Mouse (Mus musculus) embryonic fibroblast, embryonic 13.5 days (primary cell): Measurements from ENCODE around the gene Schip1.

ENCODE experiments used
- CTCF ChIP-seq: IDR thresholded peaks from 2 replicates; pipeline ENCODE4 v1.5.1; 2011; ENCODE audit warnings: mild to moderate bottlenecking, control low read depth, low read length, moderate library complexity, borderline replicate concordance; ENCODE audit not compliant: insufficient read depth
- POLR2A ChIP-seq: IDR thresholded peaks from 2 replicates; pipeline ENCODE4 v1.6.1; 2011; ENCODE audit warnings: low read depth, mild to moderate bottlenecking, control low read depth, low read length, moderate library complexity

DNA sequence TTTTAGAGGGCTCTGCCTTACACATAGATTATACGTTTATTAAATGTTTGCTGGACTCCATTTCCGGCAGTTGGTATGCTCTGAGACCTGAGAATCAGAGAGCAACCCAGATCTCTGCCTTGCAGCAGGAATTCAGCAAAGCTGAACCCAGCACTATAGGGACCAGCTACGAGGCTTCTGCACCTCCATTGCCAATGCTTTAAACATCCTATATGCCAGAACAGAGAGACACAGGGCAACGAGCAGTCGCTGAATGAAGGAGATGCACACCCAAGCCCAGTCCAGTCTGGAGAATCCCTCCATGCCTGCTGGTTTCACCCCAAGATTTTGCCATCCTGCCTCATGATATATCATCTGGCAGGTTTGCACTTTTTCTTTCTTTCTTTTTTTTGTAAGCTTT, 512.3 kb downstream of the Schip1 start:
- TF ChIP-seq CTCF (no peak), POLR2A (no peak)
